Mouse (Mus musculus) bone marrow, adult 2 months (tissue): ENCODE data around the gene Serpinb6a.

Experiments used
- CTCF ChIP-seq: fragments of 200-500 bp; IDR thresholded peaks from 2 replicates; pipeline ENCODE4 v1.5.1; 2011; ENCODE audit warnings: low read length, control low read depth; ENCODE audit not compliant: control insufficient read depth, insufficient read depth
- POLR2A ChIP-seq: fragments of 200-500 bp; IDR thresholded peaks from 2 replicates; pipeline ENCODE4 v1.6.1; 2011; ENCODE audit warnings: low read depth, mild to moderate bottlenecking, control low read depth, low read length, borderline replicate concordance; ENCODE audit not compliant: control insufficient read depth

GRCm38 (mm10) chr13:33941288-33941808 lies 61.2 kb downstream of the Serpinb6a start:
- TF ChIP-seq CTCF (no peak), POLR2A (no peak)
